Mouse (Mus musculus) urinary bladder, adult 2 months (tissue): ENCODE measurements around the gene Mark3. TPM values are rescaled to one million over a fixed set of nuclear protein-coding genes. Genes with fewer than 3 reads are reported as not detected.

ENCODE experiments used
- DNase-seq: peaks from one replicate; pipeline ENCODE4 v3.0.0; 2022; ENCODE audit warnings: low spot score
- polyA plus RNA-seq: library from polyadenylated mRNA; depleted of rRNA; stranded (reverse); fragments of >200 nt; gene quantifications from 2 replicates; pipeline ENCODE4 v1.2.3, GENCODE M21; 2012; rRNA removed

Gene Mark3
- polyA plus RNA-seq, 1 experiment: 59.8 TPM

GRCm38 (mm10) chr12:111696239-111696638 lies 121.9 kb downstream of the Mark3 start:
- DNase-seq: no peak

GRCm38 (mm10) chr12:111697708-111698107 lies 123.4 kb downstream of the Mark3 start:
- DNase-seq: no peak

GRCm38 (mm10) chr12:111698346-111698913 lies 124.1 kb downstream of the Mark3 start:
- no peak for DNase-seq

- no peak for DNase-seq
Measured at GRCm38 (mm10) chr12:111699542-111699941, 125.2 kb downstream of the Mark3 start.

GRCm38 (mm10) chr12:111700920-111701458 lies 126.7 kb downstream of the Mark3 start:
- no peak for DNase-seq

- DNase-seq: no peak
Measured at GRCm38 (mm10) chr12:111703301-111703700, 129.0 kb downstream of the Mark3 start.

GRCm38 (mm10) chr12:111704609-111705008 lies 130.3 kb downstream of the Mark3 start:
- DNase-seq: peak; percentile 49

GRCm38 (mm10) chr12:111705186-111705973 lies 131.1 kb downstream of the Mark3 start:
- DNase-seq: no peak

Other genes starting within 250 kb of the Mark3 start
- gene Cdc42bpb, start 196.8 kb upstream of the Mark3 start, polyA plus RNA-seq: 143 and 148 TPM in 2 replicates
- 0.10 TPM in 1 of 2 replicates, not detected in the other for gene Lbhd2, start 167.7 kb upstream of the Mark3 start, polyA plus RNA-seq
- gene Exoc3l4, start 157.5 kb upstream of the Mark3 start, polyA plus RNA-seq: 7.8 and 8.4 TPM in 2 replicates
- gene Tnfaip2, start 132.1 kb upstream of the Mark3 start, polyA plus RNA-seq: 106 and 156 TPM in 2 replicates
- 5.9 and 6.7 TPM in 2 replicates for gene Gm266, start 88.7 kb upstream of the Mark3 start, polyA plus RNA-seq
- gene Eif5, start 36.5 kb upstream of the Mark3 start, polyA plus RNA-seq: 139 and 141 TPM in 2 replicates
- 2,258 and 2,468 TPM in 2 replicates for gene Ckb, start 97.8 kb downstream of the Mark3 start, polyA plus RNA-seq
- gene Trmt61a, start 103.6 kb downstream of the Mark3 start, polyA plus RNA-seq: 17.1 and 25.1 TPM in 2 replicates
- gene Bag5, start 138.7 kb downstream of the Mark3 start, polyA plus RNA-seq: 30.4 and 32.8 TPM in 2 replicates
- 47.1 and 50.6 TPM in 2 replicates for gene Apopt1, start 138.7 kb downstream of the Mark3 start, polyA plus RNA-seq
- gene Klc1, start 184.3 kb downstream of the Mark3 start, polyA plus RNA-seq: 96.5 and 122 TPM in 2 replicates
- gene Xrcc3, start 239.3 kb downstream of the Mark3 start, polyA plus RNA-seq: 3.3 and 3.5 TPM in 2 replicates
- 77.0 and 87.5 TPM in 2 replicates for gene Zfyve21, start 239.6 kb downstream of the Mark3 start, polyA plus RNA-seq